Mouse (Mus musculus) CH12.LX (cell line): Measurements from ENCODE around the gene Gm49333. TPM values are rescaled to one million over a fixed set of nuclear protein-coding genes. Genes with fewer than 3 reads are reported as not detected.

Experiments
- DNase-seq: peaks from one replicate; pipeline ENCODE4 v3.0.0-alpha.2; 2013; ENCODE audit errors: extremely low read depth
- H3K27ac ChIP-seq: 2 replicates; pipeline ENCODE4 v1.5.1; 2012; ENCODE audit warnings: low read depth, mild to moderate bottlenecking, control low read depth, moderate library complexity; ENCODE audit not compliant: insufficient read depth
- H3K27me3 ChIP-seq: replicated peaks from 2 replicates; pipeline ENCODE3; 2012; ENCODE audit warnings: inconsistent platforms
- H3K36me3 ChIP-seq, 2 experiments: replicated peaks in 1 of 2; 2 replicates each; pipeline versions ENCODE3 to v1.6.1; 2012; ENCODE audit warnings: inconsistent platforms in 1 of 2, low read length in 1 of 2, mild to moderate bottlenecking in 1 of 2, mixed read lengths in 1 of 2, moderate library complexity in 1 of 2; ENCODE audit not compliant: control insufficient read depth in 1 of 2, insufficient read depth in 1 of 2
- H3K4me1 ChIP-seq, 2 experiments: 2 replicates each; pipeline ENCODE4 v1.6.1; 2012; ENCODE audit warnings: inconsistent platforms in 1 of 2, moderate library complexity in 1 of 2; ENCODE audit not compliant: insufficient read depth in 2 of 2, control insufficient read depth in 1 of 2
- H3K4me2 ChIP-seq: 2 replicates; pipeline ENCODE4 v1.6.1; 2012; ENCODE audit warnings: low read depth, mild to moderate bottlenecking, control low read depth; ENCODE audit not compliant: poor library complexity, insufficient read depth, severe bottlenecking
- H3K4me3 ChIP-seq, 3 experiments: fragments of 150-350 bp in 1 of 3; sonication (generic) in 1 of 3; replicated peaks in 1 of 3; 2 replicates each; pipeline versions ENCODE3 to v1.5.1; 2011 to 2012; ENCODE audit warnings: low read depth in 2 of 3, low read length in 2 of 3, mild to moderate bottlenecking in 2 of 3, moderate library complexity in 2 of 3, control low read depth in 1 of 3, improper control_type of control experiment in 1 of 3, inconsistent platforms in 1 of 3, mixed read lengths in 1 of 3; ENCODE audit not compliant: poor library complexity in 1 of 3
- H3K79me2 ChIP-seq: replicated peaks from 2 replicates; pipeline ENCODE4 v1.6.1; 2012; ENCODE audit warnings: mild to moderate bottlenecking, moderate library complexity; ENCODE audit not compliant: control insufficient read depth, poor library complexity, insufficient read depth, severe bottlenecking; ENCODE audit errors: extremely low read depth
- H3K9ac ChIP-seq: 2 replicates; pipeline ENCODE4 v1.6.1; 2012; ENCODE audit warnings: low read depth, mild to moderate bottlenecking, control low read depth, moderate library complexity; ENCODE audit not compliant: insufficient read depth
- H3K9me3 ChIP-seq: replicated peaks from 2 replicates; pipeline ENCODE3; 2012; ENCODE audit warnings: low read length, inconsistent platforms, mixed read lengths
- BHLHE40 ChIP-seq: IDR thresholded peaks from 2 replicates; pipeline ENCODE4 v1.6.1; 2011; ENCODE audit warnings: mild to moderate bottlenecking, low read depth, low read length, improper control_type of control experiment
- CHD1 ChIP-seq: IDR thresholded peaks from 2 replicates; pipeline ENCODE4 v1.6.1; 2012; ENCODE audit warnings: low read depth, low read length, improper control_type of control experiment, inconsistent platforms
- CHD2 ChIP-seq: IDR thresholded peaks from 2 replicates; pipeline ENCODE4 v1.6.1; 2011; ENCODE audit warnings: low read length, improper control_type of control experiment
- CTCF ChIP-seq, 2 experiments: IDR thresholded peaks in 1 of 2; conservative IDR thresholded peaks in 1 of 2; 2 replicates each; pipeline ENCODE4 v1.5.1; 2011 to 2012; ENCODE audit warnings: low read depth in 2 of 2, low read length in 2 of 2, improper control_type of control experiment in 1 of 2, inconsistent platforms in 1 of 2, mild to moderate bottlenecking in 1 of 2, moderate library complexity in 1 of 2
- E2F4 ChIP-seq: IDR thresholded peaks from 2 replicates; pipeline ENCODE4 v1.6.1; 2011; ENCODE audit warnings: low read depth, low read length, improper control_type of control experiment; ENCODE audit not compliant: insufficient replicate concordance
- ELF1 ChIP-seq: IDR thresholded peaks from 2 replicates; pipeline ENCODE4 v1.6.1; 2014; ENCODE audit warnings: low read depth, mild to moderate bottlenecking, inconsistent platforms, low read length, improper control_type of control experiment
- EP300 ChIP-seq: IDR thresholded peaks from 2 replicates; pipeline ENCODE4 v1.6.1; 2011; ENCODE audit warnings: low read length, improper control_type of control experiment
- ETS1 ChIP-seq: conservative IDR thresholded peaks from 2 replicates; pipeline ENCODE4 v1.6.1; 2012; ENCODE audit warnings: low read depth, mild to moderate bottlenecking, inconsistent platforms, low read length, improper control_type of control experiment, moderate library complexity
- GABPA ChIP-seq: IDR thresholded peaks from 2 replicates; pipeline ENCODE4 v1.6.1; 2012; ENCODE audit warnings: low read depth, low read length, improper control_type of control experiment, inconsistent platforms; ENCODE audit not compliant: insufficient replicate concordance
- HCFC1 ChIP-seq: IDR thresholded peaks from 2 replicates; pipeline ENCODE4 v1.6.1; 2012; ENCODE audit warnings: low read depth, mild to moderate bottlenecking, inconsistent platforms, low read length, improper control_type of control experiment
- IRF4 ChIP-seq: IDR thresholded peaks from 2 replicates; pipeline ENCODE4 v1.6.1; 2014; ENCODE audit warnings: low read depth, mild to moderate bottlenecking, inconsistent platforms, low read length, improper control_type of control experiment
- JUN ChIP-seq: IDR thresholded peaks from 2 replicates; pipeline ENCODE4 v1.6.1; 2011; ENCODE audit warnings: low read depth, mild to moderate bottlenecking, low read length, improper control_type of control experiment, moderate library complexity; ENCODE audit not compliant: insufficient read depth
- JUND ChIP-seq: conservative IDR thresholded peaks from 2 replicates; pipeline ENCODE4 v1.6.1; 2011; ENCODE audit warnings: low read depth, low read length, improper control_type of control experiment
- KAT2A ChIP-seq: IDR thresholded peaks from 2 replicates; pipeline ENCODE4 v1.6.1; 2012; ENCODE audit warnings: low read length, improper control_type of control experiment, inconsistent platforms; ENCODE audit not compliant: insufficient replicate concordance
- MAFK ChIP-seq: IDR thresholded peaks from 2 replicates; pipeline ENCODE4 v1.6.1; 2011; ENCODE audit warnings: low read length, improper control_type of control experiment; ENCODE audit not compliant: insufficient replicate concordance
- MAX ChIP-seq: IDR thresholded peaks from 2 replicates; pipeline ENCODE4 v1.6.1; 2011; ENCODE audit warnings: low read length, improper control_type of control experiment
- MAZ ChIP-seq: IDR thresholded peaks from 2 replicates; pipeline ENCODE4 v1.6.1; 2012; ENCODE audit warnings: low read depth, mild to moderate bottlenecking, inconsistent platforms, low read length, improper control_type of control experiment, moderate library complexity
- MEF2A ChIP-seq: IDR thresholded peaks from 2 replicates; pipeline ENCODE4 v1.6.1; 2014; ENCODE audit warnings: low read depth, mild to moderate bottlenecking, inconsistent platforms, low read length, improper control_type of control experiment, borderline replicate concordance
- MXI1 ChIP-seq: IDR thresholded peaks from 2 replicates; pipeline ENCODE4 v1.6.1; 2011; ENCODE audit warnings: mild to moderate bottlenecking, low read depth, low read length, improper control_type of control experiment
- MYC ChIP-seq: IDR thresholded peaks from 2 replicates; pipeline ENCODE4 v1.6.1; 2011; ENCODE audit warnings: low read depth, mild to moderate bottlenecking, improper control_type of control experiment, low read length
- NELFE ChIP-seq: IDR thresholded peaks from 2 replicates; pipeline ENCODE4 v1.6.1; 2011; ENCODE audit warnings: low read depth, low read length, improper control_type of control experiment
- NRF1 ChIP-seq: IDR thresholded peaks from 2 replicates; pipeline ENCODE4 v1.6.1; 2014; ENCODE audit warnings: low read depth, mild to moderate bottlenecking, inconsistent platforms, low read length, improper control_type of control experiment, moderate library complexity
- PAX5 ChIP-seq: IDR thresholded peaks from 2 replicates; pipeline ENCODE4 v1.6.1; 2012; ENCODE audit warnings: low read length, inconsistent platforms, mixed read lengths
- POLR2A ChIP-seq: IDR thresholded peaks from 2 replicates; pipeline ENCODE4 v1.6.1; 2011; ENCODE audit warnings: low read depth, mild to moderate bottlenecking, improper control_type of control experiment, low read length
- POLR2AphosphoS2 ChIP-seq: IDR thresholded peaks from 2 replicates; pipeline ENCODE4 v1.6.1; 2011; ENCODE audit warnings: low read depth, low read length, improper control_type of control experiment
- RAD21 ChIP-seq: IDR thresholded peaks from 2 replicates; pipeline ENCODE4 v1.6.1; 2011; ENCODE audit warnings: low read depth, mild to moderate bottlenecking, low read length, improper control_type of control experiment, moderate library complexity
- RCOR1 ChIP-seq: conservative IDR thresholded peaks from 2 replicates; pipeline ENCODE4 v1.6.1; 2012; ENCODE audit warnings: low read depth, mild to moderate bottlenecking, inconsistent platforms, low read length, improper control_type of control experiment
- SIN3A ChIP-seq: IDR thresholded peaks from 2 replicates; pipeline ENCODE4 v1.6.1; 2012; ENCODE audit warnings: low read length, improper control_type of control experiment, inconsistent platforms
- SMC3 ChIP-seq: IDR thresholded peaks from 2 replicates; pipeline ENCODE4 v1.6.1; 2011; ENCODE audit warnings: low read depth, low read length, improper control_type of control experiment
- TBP ChIP-seq: conservative IDR thresholded peaks from 2 replicates; pipeline ENCODE4 v1.6.1; 2011; ENCODE audit warnings: low read depth, low read length, improper control_type of control experiment
- TCF12 ChIP-seq: IDR thresholded peaks from 2 replicates; pipeline ENCODE4 v1.6.1; 2014; ENCODE audit warnings: low read depth, mild to moderate bottlenecking, inconsistent platforms, low read length, improper control_type of control experiment
- UBTF ChIP-seq: IDR thresholded peaks from 2 replicates; pipeline ENCODE4 v1.6.1; 2012; ENCODE audit warnings: low read depth, mild to moderate bottlenecking, inconsistent platforms, low read length, improper control_type of control experiment, moderate library complexity
- USF1 ChIP-seq: IDR thresholded peaks from 2 replicates; pipeline ENCODE4 v1.6.1; 2014; ENCODE audit warnings: low read depth, mild to moderate bottlenecking, inconsistent platforms, low read length, improper control_type of control experiment
- USF2 ChIP-seq: conservative IDR thresholded peaks from 2 replicates; pipeline ENCODE4 v1.6.1; 2011; ENCODE audit warnings: low read depth, low read length, improper control_type of control experiment
- ZKSCAN1 ChIP-seq: IDR thresholded peaks from 2 replicates; pipeline ENCODE4 v1.6.1; 2012; ENCODE audit warnings: low read depth, inconsistent platforms, low read length, improper control_type of control experiment, borderline replicate concordance
- ZMIZ1 ChIP-seq: IDR thresholded peaks from 2 replicates; pipeline ENCODE4 v1.6.1; 2012; ENCODE audit warnings: low read depth, mild to moderate bottlenecking, inconsistent platforms, low read length, improper control_type of control experiment
- ZNF384 ChIP-seq: IDR thresholded peaks from 2 replicates; pipeline ENCODE4 v1.6.1; 2012; ENCODE audit warnings: low read depth, low read length, improper control_type of control experiment, inconsistent platforms
- dilution Hi-C: fragments of 300-500 bp; cut with MboI; formaldehyde crosslinking; loops from 2 replicates; pipeline ENCODE4 v1.14.3; 2020; ENCODE audit warnings: low sequenced_read_pairs; ENCODE audit not compliant: extremely low pct_unique_long_range_greater_than_20kb, extremely low pct_ligation_motif_present
- in situ Hi-C: fragments of 300-500 bp; cut with MboI; formaldehyde crosslinking; loops from 3 replicates; pipeline ENCODE4 v1.14.3; 2019; ENCODE audit warnings: low sequenced_read_pairs, low pct_ligation_motif_present, low pct_unique_long_range_greater_than_20kb, mixed read lengths
- polyA plus RNA-seq: library from polyadenylated mRNA; unstranded; fragments of >175 nt; gene quantifications from 2 replicates; pipeline ENCODE4 v1.2.1, GENCODE M21; 2012; ENCODE audit warnings: low read depth; ENCODE audit not compliant: insufficient read length
- total RNA-seq, 2 experiments: library from RNA; depleted of rRNA; stranded (reverse); fragments of 300-350 nt in 1 of 2; fragments of >200 nt in 1 of 2; gene quantifications; 2 replicates each; pipeline ENCODE4 v1.2.3; 2012 to 2014

The Gm49333 gene
- total and polyA plus RNA-seq, 3 experiments: not detected

- Histone ChIP-seq H3K79me2 (peaks cover 8% of the 10 kb centered on the region), H3K9ac (peak overlapping the region; percentile 72), H3K27ac (peak overlapping the region; percentile 46), H3K9me3 (no peaks in the 10 kb centered on the region), H3K4me2 (peak overlapping the region; percentile 98), H3K4me1 (peaks cover 6 to 33% of the 10 kb centered on the region in 2 experiments), H3K4me3 (peak overlapping the region; percentile 70 to 86 (median 79)), H3K36me3 (peaks cover 29 to 56% of the 10 kb centered on the region in 2 experiments), H3K27me3 (no peaks in the 10 kb centered on the region)
- dilution Hi-C loops: no loop called here
- DNase-seq: peak; percentile 94
- in situ Hi-C loops: loop anchor here (5.0 to 10.0 kb wide), 2 partner anchors 63 to 316 kb away; partner anchors contain the start of gene Abcf3
- TF ChIP-seq SMC3 (no peak), NRF1 (peak; percentile 69), JUND (peak; percentile 13; the same call in 1 of the 2 replicates), MXI1 (peak; percentile 97), KAT2A (peak; percentile 82; the same call in 1 of the 2 replicates), SIN3A (peak; percentile 99), ZKSCAN1 (no peak), MAFK (peak; percentile 63; the same call in 1 of the 2 replicates), ETS1 (peak; percentile 42; the same call in 1 of the 2 replicates), CTCF (conservative IDR thresholded peaks at IDR 0.05 in 1 of 2, IDR thresholded peaks at IDR 0.05 in 1 of 2; ENCODE audit: low read depth in 2 of 2, low read length in 2 of 2) (no peak), RCOR1 (0 out of 2 replicates have a peak, but pooled peaks have one; percentile 31), JUN (no peak), TCF12 (peak; percentile 99), MYC (peak; percentile 99), IRF4 (peak; percentile 70; the same call in 1 of the 2 replicates), POLR2A (peak; percentile 99), TBP (peak; percentile 98), UBTF (0 out of 2 replicates have a peak, but pooled peaks have one; percentile 44), MAX (peak; percentile 95), CHD2 (peak; percentile 62; the same call in 1 of the 2 replicates), GABPA (no peak; the same call in 1 of the 2 replicates), MEF2A (peak; percentile 71), HCFC1 (peak; percentile 90), EP300 (no peak), ELF1 (peak; percentile 83), RAD21 (no peak), USF2 (no peak), E2F4 (peak; percentile 77; the same call in 1 of the 2 replicates), CHD1 (peak; percentile 88; the same call in 1 of the 2 replicates), POLR2AphosphoS2 (peak; percentile 74), ZNF384 (no peak), PAX5 (no peak), ZMIZ1 (peak; percentile 94), NELFE (peak; percentile 99), USF1 (no peak), MAZ (peak; percentile 83), BHLHE40 (peak; percentile 73)
These were observed 681 bp upstream of the Gm49333 start for GRCm38 (mm10) chr16:20610501-20611356.
